Mouse (Mus musculus) small intestine, adult 2 months (tissue): ENCODE results near the gene Cdc34.

Source experiments
- CTCF ChIP-seq: fragments of 200-500 bp; IDR thresholded peaks from 2 replicates; pipeline ENCODE4 v1.5.1; 2012; ENCODE audit warnings: low read depth, mild to moderate bottlenecking, control low read depth, inconsistent platforms, low read length, moderate library complexity, mixed read lengths; ENCODE audit not compliant: insufficient replicate concordance, insufficient read length; ENCODE audit errors: extremely low read depth
- POLR2A ChIP-seq: fragments of 200-500 bp; IDR thresholded peaks from 2 replicates; pipeline ENCODE4 v1.6.1; 2012; ENCODE audit warnings: low read depth, mild to moderate bottlenecking, control low read depth, inconsistent platforms, low read length, moderate library complexity

- TF ChIP-seq CTCF (no peak), POLR2A (no peak)
These were observed 41.7 kb downstream of the Cdc34 start for GRCm38 (mm10) chr10:79723692-79724091.
